In the genomic region with DNA sequence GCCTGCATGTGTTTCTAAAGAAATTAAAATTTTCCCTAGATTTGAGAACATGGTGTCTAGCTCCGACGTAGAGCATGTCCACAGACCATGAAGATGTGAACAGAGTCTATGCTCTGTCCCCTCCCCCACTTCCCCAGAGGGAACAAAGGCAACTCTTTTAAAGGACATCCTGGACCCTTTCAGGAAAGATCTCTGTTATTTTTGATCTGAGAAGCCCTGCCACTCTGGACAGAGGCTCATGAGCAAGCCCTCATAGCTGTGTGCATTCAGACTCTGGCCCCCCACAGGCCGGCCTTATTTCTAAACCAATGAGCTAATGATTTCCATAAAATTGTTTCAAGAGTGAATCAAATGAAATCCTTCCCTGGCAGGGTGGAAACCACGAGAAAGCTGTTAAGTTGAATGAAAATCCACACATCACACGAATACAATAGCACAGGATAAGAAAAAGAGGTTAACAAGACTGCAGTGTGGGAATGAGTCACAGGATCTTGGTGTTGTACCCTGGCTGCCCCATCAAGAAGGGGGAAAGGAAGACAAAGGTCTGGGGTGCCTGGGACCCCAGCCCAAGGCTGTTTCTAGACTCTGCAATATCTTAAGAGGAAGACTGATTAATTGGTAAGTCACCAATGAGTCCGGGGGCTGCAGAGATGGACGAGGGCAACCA, we compare ENCODE assay signal across 12 mouse cellular contexts.
DNase-seq lines count a peak whose midpoint lies in the region; ATAC-seq and TF ChIP-seq lines count a peak whose summit lies in the region.
"Had no signal": no experiment of that assay in that cellular context is flagged by ENCODE, and none has a peak within 500 bp of the region (broad histone marks: within the 10 kb centered on the region; RNA-seq: fewer than 3 reads in every experiment).

No protein-coding gene starts in this region.

- no peak for TF ChIP-seq CTCF in brain, embryonic 14.5 days (IDR thresholded peaks at IDR 0.05; ENCODE audit: borderline replicate concordance, extremely low read depth, insufficient read depth, insufficient read length)

- H3K36me3 ChIP-seq in kidney, embryonic 14.5 days (ENCODE audit: control insufficient read depth, insufficient read depth, low read length): peaks cover 17% of the 10 kb centered on the region
- H3K36me3 ChIP-seq in embryonic facial prominence, embryonic 12.5 days: peaks cover 45% of the 10 kb centered on the region
- peaks cover 13% of the 10 kb centered on the region; the same call in 1 of the 2 replicates for H3K36me3 ChIP-seq in hindbrain, embryonic 15.5 days

- H3K4me1 ChIP-seq in kidney, embryonic 14.5 days (ENCODE audit: control insufficient read depth, insufficient read depth, low read length): peaks cover 20% of the 10 kb centered on the region
- H3K4me1 ChIP-seq in embryonic facial prominence, embryonic 12.5 days: peaks cover 30% of the 10 kb centered on the region
- H3K4me1 ChIP-seq in hindbrain, embryonic 15.5 days (replicated peaks): peaks cover 13% of the 10 kb centered on the region

- no peaks in the 10 kb centered on the region for H3K27me3 ChIP-seq in kidney, embryonic 14.5 days (ENCODE audit: control insufficient read depth, insufficient read depth, low read length)
- no peaks in the 10 kb centered on the region for H3K27me3 ChIP-seq in embryonic facial prominence, embryonic 12.5 days
- no peaks in the 10 kb centered on the region for H3K27me3 ChIP-seq in hindbrain, embryonic 15.5 days
- H3K27me3 ChIP-seq: liver, embryonic 13.5 days; neural tube, embryonic 12.5 days had no signal

- DNase-seq in kidney, adult 8-10 months: no peak
- DNase-seq in brain, embryonic 14.5 days (ENCODE audit: low read depth): peak; percentile 80
- no peak for DNase-seq in right cerebral cortex, postnatal 36 days (ENCODE audit: low spot score in 2 of 2)
- no peak for DNase-seq in layer of hippocampus, adult 9-11 months
- DNase-seq in adrenal gland, postnatal 14 days: no peak
- DNase-seq: cerebellum, adult 11 months; kidney, adult 18-20 months; liver, embryonic 13.5 days had no signal

- H3K9me3 ChIP-seq in kidney, embryonic 14.5 days (ENCODE audit: control insufficient read depth, low read length): no peaks in the 10 kb centered on the region
- no peaks in the 10 kb centered on the region for H3K9me3 ChIP-seq in embryonic facial prominence, embryonic 12.5 days
- H3K9me3 ChIP-seq in hindbrain, embryonic 15.5 days: no peaks in the 10 kb centered on the region
- H3K9me3 ChIP-seq: liver, embryonic 13.5 days; neural tube, embryonic 12.5 days had no signal

- H3K4me3 ChIP-seq in kidney, embryonic 14.5 days (ENCODE audit: low read length): no peak overlapping the region
- H3K4me3 ChIP-seq in embryonic facial prominence, embryonic 12.5 days: no peak overlapping the region
- no peak overlapping the region for H3K4me3 ChIP-seq in hindbrain, embryonic 15.5 days
- H3K4me3 ChIP-seq: liver, embryonic 13.5 days; neural tube, embryonic 12.5 days had no signal

- ATAC-seq in kidney, embryonic 14.5 days (ENCODE audit: low FRiP score, low TSS enrichment): no peak
- ATAC-seq in embryonic facial prominence, embryonic 12.5 days (ENCODE audit: insufficient number of reproducible peaks, insufficient read depth, low FRiP score, low TSS enrichment): no peak
- no peak for ATAC-seq in hindbrain, embryonic 15.5 days (ENCODE audit: low FRiP score, low read depth)

- no peak for TF ChIP-seq POLR2A in brain, embryonic 14.5 days (IDR thresholded peaks at IDR 0.05; ENCODE audit: borderline replicate concordance, extremely low read depth, insufficient read depth, insufficient read length, poor library complexity, severe bottlenecking)

- H3K4me2 ChIP-seq in kidney, embryonic 14.5 days (replicated peaks; ENCODE audit: low read depth, low read length): no peak overlapping the region
- no peak overlapping the region for H3K4me2 ChIP-seq in embryonic facial prominence, embryonic 12.5 days (replicated peaks)
- H3K4me2 ChIP-seq in hindbrain, embryonic 15.5 days: no peak overlapping the region
- H3K4me2 ChIP-seq: liver, embryonic 13.5 days; neural tube, embryonic 12.5 days had no signal

- H3K27ac ChIP-seq in kidney, embryonic 14.5 days (ENCODE audit: low read depth, low read length): peak overlapping the region; percentile 30; the same call in 1 of the 2 replicates
- peak overlapping the region; percentile 17 for H3K27ac ChIP-seq in embryonic facial prominence, embryonic 12.5 days
- 0 out of 2 replicates have a peak overlapping the region, but pooled peaks have one; percentile 14 for H3K27ac ChIP-seq in hindbrain, embryonic 15.5 days (replicated peaks)
- H3K27ac ChIP-seq: liver, embryonic 13.5 days; neural tube, embryonic 12.5 days had no signal

- H3K9ac ChIP-seq in kidney, embryonic 14.5 days (ENCODE audit: low read depth, low read length): no peak overlapping the region
- H3K9ac ChIP-seq in embryonic facial prominence, embryonic 12.5 days: no peak overlapping the region
- H3K9ac ChIP-seq in hindbrain, embryonic 15.5 days: no peak overlapping the region
- H3K9ac ChIP-seq: liver, embryonic 13.5 days; neural tube, embryonic 12.5 days had no signal

- WGBS in kidney, embryonic 14.5 days: 46% methylated on average over 7 of the region's 7 CpGs
- WGBS in embryonic facial prominence, embryonic 12.5 days: 40% methylated on average over 7 of the region's 7 CpGs
- WGBS in hindbrain, embryonic 15.5 days: 29% methylated on average over 7 of the region's 7 CpGs
